Mouse (Mus musculus) midbrain, postnatal 0 days (tissue): ENCODE data around the gene Wbp1. TPM values are rescaled to one million over a fixed set of nuclear protein-coding genes. Genes with fewer than 3 reads are reported as not detected.

Experiments
- ATAC-seq: fragments of 200-750 bp; cut with Nextera tagmentation; 2 replicates; pipeline ENCODE4 v1.8.0; 2017; ENCODE audit warnings: moderate number of reproducible peaks, mild to moderate bottlenecking, moderate TSS enrichment, moderate library complexity; ENCODE audit not compliant: low FRiP score
- DNase-seq: peaks from one replicate; pipeline ENCODE4 v3.0.0-alpha.2; 2015; ENCODE audit warnings: low spot score
- H3K27ac ChIP-seq: fragments of 300-500 bp; sonication (generic); 2 replicates; pipeline ENCODE4 v1.5.1; 2014; ENCODE audit warnings: low read depth, mild to moderate bottlenecking, low read length, mixed read lengths
- H3K27me3 ChIP-seq: fragments of 300-500 bp; sonication (generic); 2 replicates; pipeline ENCODE4 v1.6.1; 2014; ENCODE audit warnings: low read length, control low read depth, mixed read lengths; ENCODE audit not compliant: insufficient read depth
- H3K36me3 ChIP-seq: fragments of 300-500 bp; sonication (generic); 2 replicates; pipeline ENCODE4 v1.6.1; 2014; ENCODE audit warnings: low read length, control low read depth, mixed read lengths; ENCODE audit not compliant: insufficient read depth
- H3K4me1 ChIP-seq: fragments of 300-500 bp; sonication (generic); 2 replicates; pipeline ENCODE4 v1.6.1; 2014; ENCODE audit warnings: mild to moderate bottlenecking, control low read depth, antibody characterized with exemption, low read length, mixed read lengths; ENCODE audit not compliant: insufficient read depth
- H3K4me2 ChIP-seq: fragments of 300-500 bp; sonication (generic); 2 replicates; pipeline ENCODE4 v1.6.1; 2014; ENCODE audit warnings: low read depth, mild to moderate bottlenecking, low read length, mixed read lengths; ENCODE audit not compliant: poor library complexity, severe bottlenecking
- H3K4me3 ChIP-seq: fragments of 300-500 bp; sonication (generic); 2 replicates; pipeline ENCODE4 v1.5.1; 2014; ENCODE audit warnings: low read depth, mild to moderate bottlenecking, low read length, moderate library complexity
- H3K9ac ChIP-seq: fragments of 300-500 bp; sonication (generic); replicated peaks from 2 replicates; pipeline ENCODE4 v1.6.1; 2014; ENCODE audit warnings: mild to moderate bottlenecking, low read length, moderate library complexity, mixed read lengths; ENCODE audit not compliant: poor library complexity, severe bottlenecking
- H3K9me3 ChIP-seq: fragments of 300-500 bp; sonication (generic); 2 replicates; pipeline ENCODE4 v1.6.1; 2016; ENCODE audit warnings: low read length, control low read depth
- CTCF ChIP-seq: IDR thresholded peaks from 2 replicates; pipeline ENCODE4 v1.5.1; 2016; ENCODE audit warnings: antibody characterized with exemption, mild to moderate bottlenecking
- WGBS: fragments of 180-500 bp; shearing (Covaris S2); extraction: QIAGEN DNeasy Blood & Tissue Kit; methylation state at CpG from one replicate; pipeline ENCODE4 v1.1.7; 2014; 5-methylcytosine and 5-hydroxymethylcytosine counted together
- microRNA counts: library from miRNA; unstranded; fragments of <30 nt; microRNA quantifications from one replicate; lab custom pipeline; 2015
- microRNA-seq: library from miRNA; unstranded; fragments of <30 nt; microRNA quantifications from one replicate; pipeline ENCODE4, GENCODE M21; 2016; ENCODE audit warnings: borderline number of aligned reads
- polyA plus RNA-seq: library from polyadenylated mRNA; unstranded; fragments of >200 nt; fragmentation: Nextera tagmentation; extraction: Ambion mirVana; gene quantifications from 2 replicates; pipeline ENCODE4 v1.2.1, GENCODE M21; 2015
- total RNA-seq: library from RNA; depleted of rRNA; stranded (reverse); fragments of >200 nt; gene quantifications from 2 replicates; pipeline ENCODE4 v1.2.3, GENCODE M21; 2014; rRNA removed

The Wbp1 gene
- total and polyA plus RNA-seq, 2 experiments from 2014 or later, result 85.3 to 199 TPM

- ATAC-seq (no peak), DNase-seq (no peak)
- H3K4me3 ChIP-seq, result 0 out of 2 replicates have a peak overlapping the region, but pooled peaks have one; percentile 1
- TF ChIP-seq CTCF, result no peak
- H3K27me3 ChIP-seq, result peaks cover 83% of the 10 kb centered on the region
- H3K4me1 ChIP-seq, result peaks cover 3% of the 10 kb centered on the region; the same call in 1 of the 2 replicates
- no peak overlapping the region for H3K9ac ChIP-seq
- H3K4me2 ChIP-seq, result no peak overlapping the region
- no peak overlapping the region for H3K27ac ChIP-seq
- no peaks in the 10 kb centered on the region for H3K9me3 ChIP-seq
- H3K36me3 ChIP-seq, result no peaks in the 10 kb centered on the region
- WGBS, result under 1% methylated on average over 56 of the region's 58 CpGs
These were observed 50.8 kb downstream of the Wbp1 start for GRCm38 (mm10) chr6:83070311-83071219.

GRCm38 (mm10) chr6:83070247-83070310 lies 51.3 kb downstream of the Wbp1 start, which contains the start of gene Tlx2:
Gene Tlx2, minus strand, starts transcription at chr6:83070293.
- ATAC-seq (no peak), DNase-seq (no peak)
- no peak within 1 kb of the TSS for H3K4me2 ChIP-seq
- 5% methylated on average over 10 of the region's 10 CpGs for WGBS
- peaks cover 3% of the 10 kb centered on the region; the same call in 1 of the 2 replicates for H3K4me1 ChIP-seq
- H3K9ac ChIP-seq, result no peak within 1 kb of the TSS
- peaks cover 87% of the 10 kb centered on the region for H3K27me3 ChIP-seq
- H3K4me3 ChIP-seq, result peak within 1 kb of the TSS; percentile 12; the same call in 1 of the 2 replicates
- H3K27ac ChIP-seq, result no peak within 1 kb of the TSS
- H3K9me3 ChIP-seq, result no peaks in the 10 kb centered on the region
- no peak for TF ChIP-seq CTCF
- H3K36me3 ChIP-seq, result no peaks in the 10 kb centered on the region

- no peak for TF ChIP-seq CTCF
- peaks cover 3% of the 10 kb centered on the region; the same call in 1 of the 2 replicates for H3K4me1 ChIP-seq
- no peak overlapping the region for H3K9ac ChIP-seq
- H3K4me2 ChIP-seq, result no peak overlapping the region
- no peak for DNase-seq
- no peak overlapping the region for H3K27ac ChIP-seq
- 0 out of 2 replicates have a peak overlapping the region, but pooled peaks have one; percentile 1 for H3K4me3 ChIP-seq
- no peak for ATAC-seq
- WGBS, result 2% methylated on average over 69 of the region's 69 CpGs
- no peaks in the 10 kb centered on the region for H3K36me3 ChIP-seq
- peaks cover 87% of the 10 kb centered on the region for H3K27me3 ChIP-seq
- no peaks in the 10 kb centered on the region for H3K9me3 ChIP-seq
These were observed 51.7 kb downstream of the Wbp1 start for GRCm38 (mm10) chr6:83069488-83070246.

MicroRNA genes within 50 kb of the gene (microRNA counts, 519-probe panel; counts per million panel counts)
- microRNA mmu-miR-3470a+mmu-miR-3470b (lab: Ali Mortazavi, UCI), result 528 counts per million, percentile 58 among the panel's probes with 10 or more counts

Small RNA genes lying within 50 kb of the gene (microRNA-seq; reads per million reads assigned to microRNA genes)
- gene Mir3470a, result not detected

Other genes with a start within 250 kb of the Wbp1 start
- 15.4 and 15.5 TPM in 2 replicates for gene Sema4f, start 181.8 kb downstream of the Wbp1 start, total RNA-seq
- 16.6 and 16.9 TPM in 2 replicates for gene Sema4f, start 181.8 kb downstream of the Wbp1 start, polyA plus RNA-seq
- gene M1ap, start 174.7 kb downstream of the Wbp1 start, total RNA-seq, result 1.2 TPM in 1 of 2 replicates, not detected in the other
- 0.12 TPM in 1 of 2 replicates, not detected in the other for gene M1ap, start 174.7 kb downstream of the Wbp1 start, polyA plus RNA-seq
- 3.9 and 5.0 TPM in 2 replicates for gene Dok1, start 88.1 kb downstream of the Wbp1 start, total RNA-seq
- 1.1 and 2.3 TPM in 2 replicates for gene Dok1, start 88.1 kb downstream of the Wbp1 start, polyA plus RNA-seq
- gene Loxl3, start 87.4 kb downstream of the Wbp1 start, total RNA-seq, result 6.9 and 7.3 TPM in 2 replicates
- gene Loxl3, start 87.4 kb downstream of the Wbp1 start, polyA plus RNA-seq, result 4.7 and 5.6 TPM in 2 replicates
- 180 and 190 TPM in 2 replicates for gene Aup1, start 67.0 kb downstream of the Wbp1 start, total RNA-seq
- gene Aup1, start 67.0 kb downstream of the Wbp1 start, polyA plus RNA-seq, result 130 and 155 TPM in 2 replicates
- 45.4 and 56.5 TPM in 2 replicates for gene Htra2, start 66.3 kb downstream of the Wbp1 start, total RNA-seq
- gene Htra2, start 66.3 kb downstream of the Wbp1 start, polyA plus RNA-seq, result 87.8 and 93.4 TPM in 2 replicates
- 0.09 and 0.11 TPM in 2 replicates for gene Dqx1, start 63.7 kb downstream of the Wbp1 start, total RNA-seq
- 0.30 and 0.32 TPM in 2 replicates for gene Dqx1, start 63.7 kb downstream of the Wbp1 start, polyA plus RNA-seq
- gene Tlx2, start 51.3 kb downstream of the Wbp1 start, total RNA-seq, result not detected in 2 replicates
- gene Tlx2, start 51.3 kb downstream of the Wbp1 start, polyA plus RNA-seq, result not detected in 2 replicates
- gene Pcgf1, start 43.7 kb downstream of the Wbp1 start, total RNA-seq, result 11.8 and 20.4 TPM in 2 replicates
- 30.4 and 35.5 TPM in 2 replicates for gene Pcgf1, start 43.7 kb downstream of the Wbp1 start, polyA plus RNA-seq
- gene Lbx2, start 35.2 kb downstream of the Wbp1 start, total RNA-seq, result not detected in 2 replicates
- gene Lbx2, start 35.2 kb downstream of the Wbp1 start, polyA plus RNA-seq, result 0.26 TPM in 1 of 2 replicates, not detected in the other
- gene Ccdc142, start 20.0 kb downstream of the Wbp1 start, total RNA-seq, result 13.6 and 26.0 TPM in 2 replicates
- gene Ccdc142, start 20.0 kb downstream of the Wbp1 start, polyA plus RNA-seq, result 6.0 TPM in 2 replicates
- gene Gm42688, start 19.9 kb downstream of the Wbp1 start, total RNA-seq, result 4.4 and 8.1 TPM in 2 replicates
- gene Gm42688, start 19.9 kb downstream of the Wbp1 start, polyA plus RNA-seq, result 3.5 and 4.4 TPM in 2 replicates
- gene Mrpl53, start 12.5 kb downstream of the Wbp1 start, total RNA-seq, result 46.4 and 57.2 TPM in 2 replicates
- 115 and 118 TPM in 2 replicates for gene Mrpl53, start 12.5 kb downstream of the Wbp1 start, polyA plus RNA-seq
- gene Mogs, start 6.1 kb downstream of the Wbp1 start, total RNA-seq, result 32.6 and 40.3 TPM in 2 replicates
- 18.8 and 19.8 TPM in 2 replicates for gene Mogs, start 6.1 kb downstream of the Wbp1 start, polyA plus RNA-seq
- gene Ino80b, start 3.9 kb upstream of the Wbp1 start, total RNA-seq, result 29.4 and 40.9 TPM in 2 replicates
- 14.6 and 16.2 TPM in 2 replicates for gene Ino80b, start 3.9 kb upstream of the Wbp1 start, polyA plus RNA-seq
- gene Rtkn, start 13.9 kb upstream of the Wbp1 start, total RNA-seq, result 24.3 and 30.9 TPM in 2 replicates
- gene Rtkn, start 13.9 kb upstream of the Wbp1 start, polyA plus RNA-seq, result 12.5 and 14.6 TPM in 2 replicates
- gene Wdr54, start 34.8 kb upstream of the Wbp1 start, total RNA-seq, result 12.7 and 15.9 TPM in 2 replicates
- gene Wdr54, start 34.8 kb upstream of the Wbp1 start, polyA plus RNA-seq, result 21.5 and 27.5 TPM in 2 replicates
- 15.6 and 20.5 TPM in 2 replicates for gene 1700003E16Rik, start 34.8 kb upstream of the Wbp1 start, total RNA-seq
- 18.0 and 18.2 TPM in 2 replicates for gene 1700003E16Rik, start 34.8 kb upstream of the Wbp1 start, polyA plus RNA-seq
- gene Dctn1, start 44.4 kb upstream of the Wbp1 start, total RNA-seq, result 126 and 129 TPM in 2 replicates
- gene Dctn1, start 44.4 kb upstream of the Wbp1 start, polyA plus RNA-seq, result 166 TPM in 2 replicates
- 0.57 and 3.3 TPM in 2 replicates for gene Slc4a5, start 98.3 kb upstream of the Wbp1 start, total RNA-seq
- 0.16 and 0.25 TPM in 2 replicates for gene Slc4a5, start 98.3 kb upstream of the Wbp1 start, polyA plus RNA-seq
- 19.2 and 24.0 TPM in 2 replicates for gene Mthfd2, start 204.3 kb upstream of the Wbp1 start, total RNA-seq
- gene Mthfd2, start 204.3 kb upstream of the Wbp1 start, polyA plus RNA-seq, result 27.0 and 32.0 TPM in 2 replicates
- 23.2 and 31.6 TPM in 2 replicates for gene Mob1a, start 204.5 kb upstream of the Wbp1 start, total RNA-seq
- 8.7 and 9.0 TPM in 2 replicates for gene Mob1a, start 204.5 kb upstream of the Wbp1 start, polyA plus RNA-seq
- 9.6 and 10.6 TPM in 2 replicates for gene Bola3, start 227.6 kb upstream of the Wbp1 start, total RNA-seq
- gene Bola3, start 227.6 kb upstream of the Wbp1 start, polyA plus RNA-seq, result 46.2 and 51.2 TPM in 2 replicates